Mouse (Mus musculus) forebrain, embryonic 14.5 days (tissue): ENCODE results near the gene Ddah1. TPM values are rescaled to one million over a fixed set of nuclear protein-coding genes. Genes with fewer than 3 reads are reported as not detected.

Experiments used
- ATAC-seq: fragments of 200-750 bp; cut with Nextera tagmentation; 2 replicates; pipeline ENCODE4 v1.8.0; 2017; ENCODE audit warnings: mild to moderate bottlenecking, moderate library complexity
- DNase-seq: peaks from one replicate; pipeline ENCODE4 v3.0.0-alpha.2; 2015; ENCODE audit warnings: low spot score
- H3K27ac ChIP-seq: fragments of 300-500 bp; sonication (generic); 2 replicates; pipeline ENCODE4 v1.5.1; 2014; ENCODE audit warnings: low read depth, mild to moderate bottlenecking, control low read depth, low read length, moderate library complexity
- H3K27me3 ChIP-seq: fragments of 300-500 bp; sonication (generic); replicated peaks from 2 replicates; pipeline ENCODE4 v1.6.1; 2014; ENCODE audit warnings: low read length, control low read depth, mixed read lengths; ENCODE audit not compliant: control insufficient read depth, insufficient read depth
- H3K36me3 ChIP-seq: fragments of 300-500 bp; sonication (generic); 2 replicates; pipeline ENCODE4 v1.6.1; 2014; ENCODE audit warnings: low read length, control low read depth; ENCODE audit not compliant: control insufficient read depth, insufficient read depth
- H3K4me1 ChIP-seq: fragments of 300-500 bp; sonication (generic); 2 replicates; pipeline ENCODE4 v1.6.1; 2014; ENCODE audit warnings: antibody characterized with exemption, low read length, control low read depth; ENCODE audit not compliant: control insufficient read depth, insufficient read depth
- H3K4me2 ChIP-seq: fragments of 300-500 bp; sonication (generic); 2 replicates; pipeline ENCODE4 v1.6.1; 2014; ENCODE audit warnings: mild to moderate bottlenecking, control low read depth, low read length
- H3K4me3 ChIP-seq: fragments of 300-500 bp; sonication (generic); 2 replicates; pipeline ENCODE4 v1.5.1; 2014; ENCODE audit warnings: low read depth, low read length, control low read depth
- H3K9ac ChIP-seq: fragments of 300-500 bp; sonication (generic); 2 replicates; pipeline ENCODE4 v1.6.1; 2014; ENCODE audit warnings: mild to moderate bottlenecking, low read length, control low read depth, moderate library complexity
- H3K9me3 ChIP-seq: fragments of 300-500 bp; sonication (generic); replicated peaks from 2 replicates; pipeline ENCODE4 v1.6.1; 2016; ENCODE audit warnings: low read length, control low read depth, mixed read lengths; ENCODE audit not compliant: control insufficient read depth
- WGBS: fragments of 180-500 bp; shearing (Covaris S2); extraction: QIAGEN DNeasy Blood & Tissue Kit; methylation state at CpG from one replicate; pipeline ENCODE4 v1.1.7; 2014; 5-methylcytosine and 5-hydroxymethylcytosine counted together
- polyA plus RNA-seq: library from polyadenylated mRNA; unstranded; fragments of >200 nt; fragmentation: Nextera tagmentation; extraction: Ambion mirVana; gene quantifications from 2 replicates; pipeline ENCODE4 v1.2.1, GENCODE M21; 2014

Ddah1 gene
- polyA plus RNA-seq, 1 experiment from 2014 or later, result 147 TPM

DNA sequence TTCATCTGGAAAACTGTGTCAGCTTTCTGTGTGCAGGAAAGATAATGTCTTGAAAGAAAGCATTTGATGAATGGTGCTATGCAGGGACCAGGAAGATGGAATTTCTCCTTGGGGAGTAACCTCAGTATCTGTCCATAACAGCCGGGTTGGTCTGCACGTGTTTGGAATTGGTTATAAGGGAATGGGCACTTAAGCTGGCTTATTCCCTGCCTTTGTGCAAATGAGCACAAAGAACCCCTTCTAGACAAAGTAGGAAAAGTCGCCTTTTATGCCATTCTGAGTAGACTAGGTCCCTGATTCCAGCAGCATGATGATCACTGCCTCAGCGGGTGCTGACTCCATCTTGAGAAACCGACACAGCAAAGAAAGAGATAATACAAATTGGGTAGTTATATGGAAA lies 96.0 kb downstream of the Ddah1 start:
- ATAC-seq (peak; percentile 62), DNase-seq (peak; percentile 66)
- peak overlapping the region; percentile 50; the same call in 1 of the 2 replicates for H3K27ac ChIP-seq
- no peaks in the 10 kb centered on the region for H3K27me3 ChIP-seq
- H3K4me2 ChIP-seq, result no peak overlapping the region
- peaks cover 4% of the 10 kb centered on the region for H3K4me1 ChIP-seq
- H3K9me3 ChIP-seq, result no peaks in the 10 kb centered on the region
- H3K4me3 ChIP-seq, result no peak overlapping the region
- H3K9ac ChIP-seq, result no peak overlapping the region
- WGBS, result 52% methylated on average over 5 of the region's 5 CpGs
- H3K36me3 ChIP-seq, result no peaks in the 10 kb centered on the region

GRCm38 (mm10) chr3:145855299-145855698 lies 96.8 kb downstream of the Ddah1 start:
- Histone ChIP-seq H3K4me2 (no peak overlapping the region), H3K27ac (no peak overlapping the region), H3K36me3 (no peaks in the 10 kb centered on the region), H3K9me3 (no peaks in the 10 kb centered on the region), H3K4me1 (peaks cover 4% of the 10 kb centered on the region), H3K9ac (no peak overlapping the region), H3K4me3 (no peak overlapping the region), H3K27me3 (no peaks in the 10 kb centered on the region)
- no peak for ATAC-seq
- 91% methylated on average over 6 of the region's 6 CpGs for WGBS
- no peak for DNase-seq

DNA sequence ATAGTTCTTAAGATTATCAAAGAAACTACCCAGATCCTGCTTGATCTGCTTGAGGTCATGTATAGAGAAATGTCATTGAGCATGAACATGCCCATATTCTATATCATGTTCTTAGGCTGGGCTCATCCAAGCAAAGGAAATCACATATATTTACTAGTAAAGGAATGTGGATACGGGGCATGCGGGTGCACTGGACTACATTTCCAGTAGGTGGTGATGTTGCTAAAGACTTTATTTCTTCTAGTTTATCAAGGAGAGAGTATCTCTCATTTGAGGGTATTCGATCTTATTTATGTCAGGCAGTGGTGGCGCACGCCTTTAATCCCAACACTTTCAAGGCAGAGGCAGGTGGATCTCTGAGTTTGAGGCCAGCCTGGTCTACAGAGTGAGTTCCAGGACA lies 99.9 kb downstream of the Ddah1 start:
- ATAC-seq (no peak), DNase-seq (no peak)
- no peaks in the 10 kb centered on the region for H3K27me3 ChIP-seq
- no peak overlapping the region for H3K4me3 ChIP-seq
- no peak overlapping the region for H3K27ac ChIP-seq
- H3K9me3 ChIP-seq, result no peaks in the 10 kb centered on the region
- no peak overlapping the region for H3K4me2 ChIP-seq
- H3K9ac ChIP-seq, result no peak overlapping the region
- H3K36me3 ChIP-seq, result no peaks in the 10 kb centered on the region
- WGBS, result 94% methylated on average over 5 of the region's 5 CpGs
- peaks cover 4% of the 10 kb centered on the region for H3K4me1 ChIP-seq

DNA sequence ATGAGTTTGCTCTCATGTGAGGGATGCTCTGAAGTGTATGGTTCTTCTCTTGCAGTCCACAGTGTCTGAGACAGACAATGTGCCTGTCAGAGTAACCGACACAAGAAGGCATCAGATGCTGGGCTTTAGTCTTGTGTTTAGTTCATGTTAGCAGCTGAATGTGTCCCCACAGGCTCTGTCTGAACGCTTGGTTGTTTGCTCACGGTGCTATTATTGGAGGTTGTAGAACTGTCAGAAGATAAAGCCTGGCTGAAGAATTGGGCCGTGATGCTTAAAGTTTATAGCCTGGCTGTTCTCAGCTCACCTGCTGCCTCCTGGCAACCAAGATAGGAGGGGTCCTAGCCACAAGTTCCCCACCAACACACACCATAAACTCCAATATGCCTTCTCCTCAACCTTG lies 104.0 kb downstream of the Ddah1 start:
- WGBS, result 88% methylated on average over 4 of the region's 4 CpGs
- DNase-seq (no peak), ATAC-seq (no peak)
- Histone ChIP-seq H3K27ac (no peak overlapping the region), H3K4me2 (no peak overlapping the region), H3K27me3 (no peaks in the 10 kb centered on the region), H3K36me3 (no peaks in the 10 kb centered on the region), H3K9ac (no peak overlapping the region), H3K9me3 (no peaks in the 10 kb centered on the region), H3K4me3 (no peak overlapping the region), H3K4me1 (peaks cover 5% of the 10 kb centered on the region; the same call in 1 of the 2 replicates)

GRCm38 (mm10) chr3:145864033-145864712 lies 105.7 kb downstream of the Ddah1 start:
- H3K9ac ChIP-seq, result no peak overlapping the region
- 0 out of 2 replicates have a peak overlapping the region, but pooled peaks have one; percentile 3 for H3K27ac ChIP-seq
- WGBS, result 66% methylated on average over 8 of the region's 8 CpGs
- H3K36me3 ChIP-seq, result no peaks in the 10 kb centered on the region
- no peak for DNase-seq
- no peaks in the 10 kb centered on the region for H3K27me3 ChIP-seq
- peaks cover 5% of the 10 kb centered on the region; the same call in 1 of the 2 replicates for H3K4me1 ChIP-seq
- no peak overlapping the region for H3K4me2 ChIP-seq
- H3K4me3 ChIP-seq, result no peak overlapping the region
- 0 out of 2 replicates have a peak, but pooled peaks have one; percentile 50 for ATAC-seq
- no peaks in the 10 kb centered on the region for H3K9me3 ChIP-seq

GRCm38 (mm10) chr3:145864713-145865233 lies 106.3 kb downstream of the Ddah1 start:
- 0 out of 2 replicates have a peak overlapping the region, but pooled peaks have one; percentile 3 for H3K27ac ChIP-seq

DNA sequence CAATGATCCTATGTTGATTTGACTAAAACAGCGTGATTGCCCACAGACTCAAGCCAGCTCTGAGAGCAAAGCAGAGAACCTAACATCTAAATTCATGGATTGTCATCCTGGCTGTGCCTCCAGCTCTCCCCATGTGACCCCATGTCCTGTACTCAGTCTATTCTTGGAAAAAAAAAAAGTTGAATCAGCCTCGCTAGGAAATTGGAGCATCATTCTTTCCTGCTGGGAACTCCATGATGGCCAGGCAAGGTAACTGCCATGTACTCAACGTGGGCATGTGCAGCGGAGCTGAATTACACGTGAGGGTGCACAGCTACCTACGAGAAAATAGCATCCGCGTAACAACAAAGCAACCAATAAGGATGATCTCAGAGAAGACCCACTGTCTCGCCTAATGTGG lies 114.2 kb downstream of the Ddah1 start:
- Histone ChIP-seq H3K9me3 (no peaks in the 10 kb centered on the region), H3K9ac (no peak overlapping the region), H3K4me1 (no peaks in the 10 kb centered on the region), H3K27me3 (no peaks in the 10 kb centered on the region), H3K4me3 (no peak overlapping the region), H3K36me3 (no peaks in the 10 kb centered on the region), H3K4me2 (no peak overlapping the region), H3K27ac (no peak overlapping the region)
- no peak for ATAC-seq
- DNase-seq, result no peak
- 88% methylated on average over 9 of the region's 9 CpGs for WGBS

More at GRCm38 (mm10) chr3:145864713-145865233, 106.3 kb downstream of the Ddah1 start:
- no peaks in the 10 kb centered on the region for H3K27me3 ChIP-seq
- 93% methylated on average over 6 of the region's 10 CpGs for WGBS
- DNase-seq (peak; percentile 64), ATAC-seq (peak; percentile 40; the same call in 1 of the 2 replicates)
- no peak overlapping the region for H3K9ac ChIP-seq
- H3K9me3 ChIP-seq, result no peaks in the 10 kb centered on the region
- no peak overlapping the region for H3K4me3 ChIP-seq
- no peaks in the 10 kb centered on the region for H3K36me3 ChIP-seq
- peaks cover 5% of the 10 kb centered on the region; the same call in 1 of the 2 replicates for H3K4me1 ChIP-seq
- H3K4me2 ChIP-seq, result no peak overlapping the region

DNA sequence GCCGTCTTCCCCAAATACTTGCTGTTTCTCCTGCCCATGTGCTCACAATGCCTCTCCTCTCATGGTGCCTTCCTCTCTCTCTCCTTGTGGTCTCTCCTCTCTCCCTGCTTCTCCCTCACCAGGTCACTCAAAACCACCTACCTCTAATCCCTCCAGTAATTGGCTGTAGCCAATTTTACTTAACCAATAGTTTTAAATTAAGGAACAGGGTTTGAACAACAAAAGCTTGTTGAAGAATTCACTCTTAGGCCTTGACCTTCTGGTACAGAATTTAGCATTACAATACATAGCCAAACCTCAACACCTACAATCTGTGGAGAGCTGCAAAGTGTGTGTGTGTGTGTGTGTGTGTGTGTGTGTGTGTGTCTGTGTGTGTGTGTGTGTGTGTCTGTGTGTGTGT lies 114.8 kb downstream of the Ddah1 start:
- ATAC-seq (no peak), DNase-seq (no peak)
- WGBS, result 88% methylated on average over 1 of the region's 1 CpGs
- Histone ChIP-seq H3K27ac (no peak overlapping the region), H3K9me3 (no peaks in the 10 kb centered on the region), H3K4me2 (no peak overlapping the region), H3K36me3 (no peaks in the 10 kb centered on the region), H3K4me1 (no peaks in the 10 kb centered on the region), H3K9ac (no peak overlapping the region), H3K27me3 (no peaks in the 10 kb centered on the region), H3K4me3 (no peak overlapping the region)

DNA sequence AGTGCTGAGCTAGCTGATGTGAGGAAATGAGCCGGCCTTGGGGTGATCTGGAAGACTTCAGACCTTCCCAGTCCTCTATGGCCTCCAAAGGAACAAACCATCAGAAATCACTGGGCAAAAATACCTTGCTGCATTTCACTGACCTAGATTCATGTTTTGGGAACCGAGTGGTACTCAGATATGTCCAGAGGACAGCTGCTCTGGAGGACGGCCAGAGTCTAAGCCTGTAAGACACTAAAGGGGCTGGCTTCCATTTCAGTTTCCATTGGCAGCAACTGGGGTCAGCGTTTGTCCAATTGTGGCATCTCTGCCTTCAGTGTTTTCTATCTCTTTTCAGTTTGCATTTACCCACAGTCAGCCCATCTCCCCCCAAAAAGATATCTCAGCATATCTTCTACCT lies 115.7 kb downstream of the Ddah1 start:
- Histone ChIP-seq H3K9ac (no peak overlapping the region), H3K4me3 (no peak overlapping the region), H3K4me1 (no peaks in the 10 kb centered on the region), H3K4me2 (no peak overlapping the region), H3K27ac (no peak overlapping the region), H3K27me3 (no peaks in the 10 kb centered on the region), H3K36me3 (no peaks in the 10 kb centered on the region), H3K9me3 (no peaks in the 10 kb centered on the region)
- 86% methylated on average over 4 of the region's 4 CpGs for WGBS
- ATAC-seq (no peak), DNase-seq (no peak)
